9 mouse cellular contexts compared by ENCODE assay signal in genomic region chr2:6162366-6163040, GRCm38 (mm10). TPM values are rescaled to one million over a fixed set of nuclear protein-coding genes. Genes with fewer than 3 reads are reported as not detected.
DNase-seq lines count a peak whose midpoint lies in the region.
"Had no signal": no experiment of that assay in that cellular context is flagged by ENCODE, and none has a peak within 500 bp of the region (broad histone marks: within the 10 kb centered on the region; RNA-seq: fewer than 3 reads in every experiment).

No protein-coding gene starts in this region.

- peak; percentile 60 for DNase-seq in CD4-positive helper T cell, adult 2 months (ENCODE audit: low read depth, low spot score)
- peak; percentile 71 for DNase-seq in T-cell, adult 2 months (ENCODE audit: low spot score)
- DNase-seq in kidney, postnatal 10 days: peak; percentile 40
- peak; percentile 67 for DNase-seq in naive thymus-derived CD4-positive, alpha-beta T cell, adult 2 months (ENCODE audit: low read depth)
- no peak for DNase-seq in left cerebral cortex, postnatal 25 days (ENCODE audit: low spot score in 2 of 2)
- no peak for DNase-seq in layer of hippocampus, adult 11-12 months (ENCODE audit: low spot score)
- DNase-seq in cerebellum, postnatal 14 days: no peak
- no peak for DNase-seq in right cerebral cortex, postnatal 25 days
- DNase-seq: heart, postnatal 36 days had no signal

- intact Hi-C loops in left cerebral cortex, postnatal 25 days (cut with DNase I): no loop called here

RNA-seq across cellular contexts. Expression of gene Proser2, which starts 32.5 kb away (rescaled TPM):
- 1 to 10 TPM; 3.0 to 3.5 TPM for total RNA-seq in left cerebral cortex, postnatal 25 days (2021)

RNA-seq across cellular contexts. Expression of gene Echdc3, which starts 50.3 kb away (rescaled TPM):
- 1 to 10 TPM in 1 of 2 experiments, under 1 TPM in 1; 0.76 to 1.1 TPM for total RNA-seq in left cerebral cortex, postnatal 25 days (2021)

Comparison
In these comparisons a context has a peak if more than half of its experiments do, and no peak if none do; other contexts are left out.
1. DNase-seq: peak in CD4-positive helper T cell, adult 2 months (single experiment), T-cell, adult 2 months (single experiment), kidney, postnatal 10 days (single experiment) and naive thymus-derived CD4-positive, alpha-beta T cell, adult 2 months (single experiment); none in left cerebral cortex, postnatal 25 days (0 of 2), layer of hippocampus, adult 11-12 months (single experiment), cerebellum, postnatal 14 days (0 of 2) and right cerebral cortex, postnatal 25 days (single experiment).